Mouse (Mus musculus): Measurements from ENCODE around the gene A530016L24Rik.
A peak's percentile ranks its signal among the peaks of the same experiment; 100 is the strongest.

The A530016L24Rik gene

GRCm38 (mm10) chr12:112489134-112489533, at the start of gene A530016L24Rik:
A530016L24Rik (plus strand) TSS chr12:112489448.
- DNase-seq (ENCODE audit: inconsistent ontology term) = no peak

GRCm38 (mm10) chr12:112439993-112440392, 49.3 kb upstream of the A530016L24Rik start:
- DNase-seq (ENCODE audit: inconsistent ontology term) = no peak

GRCm38 (mm10) chr12:112449144-112449827, 40.0 kb upstream of the A530016L24Rik start:
- no peak for DNase-seq (ENCODE audit: inconsistent ontology term)

- peak; percentile 56 for DNase-seq (ENCODE audit: inconsistent ontology term)
Measured at GRCm38 (mm10) chr12:112449828-112450180, 39.4 kb upstream of the A530016L24Rik start.

- no peak for DNase-seq (ENCODE audit: inconsistent ontology term)
Measured at GRCm38 (mm10) chr12:112450883-112451282, 38.4 kb upstream of the A530016L24Rik start.

GRCm38 (mm10) chr12:112451381-112451780, 37.9 kb upstream of the A530016L24Rik start:
- no peak for DNase-seq (ENCODE audit: inconsistent ontology term)

- no peak for DNase-seq (ENCODE audit: inconsistent ontology term)
Measured at GRCm38 (mm10) chr12:112451826-112452225, 37.4 kb upstream of the A530016L24Rik start.

- no peak for DNase-seq (ENCODE audit: inconsistent ontology term)
Measured at GRCm38 (mm10) chr12:112456144-112456713, 33.0 kb upstream of the A530016L24Rik start.

GRCm38 (mm10) chr12:112457839-112458238, 31.4 kb upstream of the A530016L24Rik start:
- peak; percentile 82 for DNase-seq (ENCODE audit: inconsistent ontology term)

- no peak for DNase-seq (ENCODE audit: inconsistent ontology term)
Measured at GRCm38 (mm10) chr12:112462423-112462822, 26.8 kb upstream of the A530016L24Rik start.

- DNase-seq (ENCODE audit: inconsistent ontology term) = no peak
Measured at GRCm38 (mm10) chr12:112463209-112463608, 26.0 kb upstream of the A530016L24Rik start.

- DNase-seq (ENCODE audit: inconsistent ontology term) = no peak
Measured at GRCm38 (mm10) chr12:112463750-112464444, 25.4 kb upstream of the A530016L24Rik start.

GRCm38 (mm10) chr12:112464516-112464915, 24.7 kb upstream of the A530016L24Rik start:
- no peak for DNase-seq (ENCODE audit: inconsistent ontology term)

GRCm38 (mm10) chr12:112465928-112466327, 23.3 kb upstream of the A530016L24Rik start:
- no peak for DNase-seq (ENCODE audit: inconsistent ontology term)

GRCm38 (mm10) chr12:112467387-112467786, 21.9 kb upstream of the A530016L24Rik start:
- no peak for DNase-seq (ENCODE audit: inconsistent ontology term)

GRCm38 (mm10) chr12:112469393-112469792, 19.9 kb upstream of the A530016L24Rik start:
- no peak for DNase-seq (ENCODE audit: inconsistent ontology term)

GRCm38 (mm10) chr12:112470216-112470615, 19.0 kb upstream of the A530016L24Rik start:
- no peak for DNase-seq (ENCODE audit: inconsistent ontology term)

GRCm38 (mm10) chr12:112473777-112474176, 15.5 kb upstream of the A530016L24Rik start:
- DNase-seq (ENCODE audit: inconsistent ontology term) = peak; percentile 61

GRCm38 (mm10) chr12:112489535-112489934, 287 bp downstream of the A530016L24Rik start:
- DNase-seq (ENCODE audit: inconsistent ontology term) = no peak

- peak; percentile 21 for DNase-seq (ENCODE audit: inconsistent ontology term)
Measured at GRCm38 (mm10) chr12:112490444-112490939, 1.2 kb downstream of the A530016L24Rik start.

GRCm38 (mm10) chr12:112496136-112496535, 6.9 kb downstream of the A530016L24Rik start:
- no peak for DNase-seq (ENCODE audit: inconsistent ontology term)

- DNase-seq (ENCODE audit: inconsistent ontology term) = no peak
Measured at GRCm38 (mm10) chr12:112497731-112498130, 8.5 kb downstream of the A530016L24Rik start.

GRCm38 (mm10) chr12:112498683-112499082, 9.4 kb downstream of the A530016L24Rik start:
- DNase-seq (ENCODE audit: inconsistent ontology term) = peak; percentile 36

Measured in Muller cell, postnatal 12 days (primary cell).